Mouse (Mus musculus): Measurements from ENCODE around the gene 1700017D01Rik. TPM values are rescaled to one million over a fixed set of nuclear protein-coding genes. Genes with fewer than 3 reads are reported as not detected.
A peak's percentile ranks its signal among the peaks of the same experiment; 100 is the strongest.
"Not testable (repeated sequence)": the region's sequence is repeated elsewhere in the genome, so short reads cannot be mapped to it uniquely, and the experiment has no call there.

Gene 1700017D01Rik
- total and polyA plus RNA-seq, 2 experiments from 2014 or later = not detected

DNA sequence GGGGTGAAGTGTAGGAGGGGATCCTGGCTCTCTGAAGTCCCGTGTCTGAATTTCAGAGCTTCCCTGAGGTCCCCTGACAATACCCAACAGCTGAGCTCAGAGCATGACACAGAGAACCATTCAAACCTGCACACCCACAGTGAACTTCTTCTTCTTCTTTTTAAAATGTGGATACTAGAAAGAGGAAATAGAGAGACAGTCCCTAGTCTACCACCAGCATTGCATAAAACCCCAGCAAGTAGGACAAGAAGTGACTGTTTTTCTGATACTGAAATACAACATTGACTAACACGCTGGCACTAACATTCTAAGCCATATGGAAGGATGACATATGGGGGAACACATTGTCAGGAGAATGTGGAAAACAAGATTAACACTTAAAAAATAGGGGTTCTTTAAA lies 11.3 kb downstream of the 1700017D01Rik start:
- no peak overlapping the region for H3K4me3 ChIP-seq (ENCODE audit: low read length)
- TF ChIP-seq CTCF (IDR thresholded peaks at IDR 0.05; ENCODE audit: low read depth) = no peak
- no peak overlapping the region for H3K9ac ChIP-seq (replicated peaks; ENCODE audit: low read length)
- DNase-seq (ENCODE audit: low spot score) (no peak), ATAC-seq (no peak)
- H3K36me3 ChIP-seq (ENCODE audit: insufficient read depth, low read length) = no peaks in the 10 kb centered on the region
- H3K4me1 ChIP-seq (ENCODE audit: insufficient read depth, low read length) = no peaks in the 10 kb centered on the region
- 85% methylated on average over 2 of the region's 2 CpGs for WGBS
- no peaks in the 10 kb centered on the region for H3K9me3 ChIP-seq (ENCODE audit: low read length)
- no peak overlapping the region for H3K4me2 ChIP-seq (ENCODE audit: low read depth, low read length)
- no peak overlapping the region for H3K27ac ChIP-seq
- H3K27me3 ChIP-seq (ENCODE audit: insufficient read depth, low read length) = no peaks in the 10 kb centered on the region

DNA sequence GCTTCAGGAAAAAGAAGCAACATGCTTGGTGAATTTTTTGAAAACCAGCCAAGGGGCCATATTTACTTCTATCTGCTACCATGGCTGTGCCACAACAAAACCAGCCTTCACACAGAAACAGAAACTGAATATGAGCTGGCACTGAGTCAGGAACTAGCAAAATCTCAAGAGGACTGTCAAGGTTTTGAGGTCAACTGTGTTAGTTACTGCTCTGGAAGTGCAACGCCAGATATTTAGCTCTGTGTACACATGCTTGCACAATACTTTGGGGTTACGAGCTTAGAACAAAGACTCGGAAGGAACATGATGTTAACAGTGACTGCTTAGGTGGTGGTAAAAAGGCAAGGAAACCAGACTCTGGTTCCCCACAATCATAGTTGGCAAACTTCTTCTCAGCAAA lies 22.9 kb downstream of the 1700017D01Rik start:
- WGBS = 91% methylated on average over 3 of the region's 3 CpGs
- H3K36me3 ChIP-seq (ENCODE audit: insufficient read depth, low read length) = no peaks in the 10 kb centered on the region
- no peak for TF ChIP-seq CTCF (IDR thresholded peaks at IDR 0.05; ENCODE audit: low read depth)
- no peak overlapping the region for H3K4me3 ChIP-seq (ENCODE audit: low read length)
- no peak overlapping the region for H3K27ac ChIP-seq
- H3K27me3 ChIP-seq (ENCODE audit: insufficient read depth, low read length) = no peaks in the 10 kb centered on the region
- no peak overlapping the region for H3K9ac ChIP-seq (replicated peaks; ENCODE audit: low read length)
- no peak for ATAC-seq
- no peak overlapping the region for H3K4me2 ChIP-seq (ENCODE audit: low read depth, low read length)
- H3K9me3 ChIP-seq (ENCODE audit: low read length) = no peaks in the 10 kb centered on the region
- no peak for DNase-seq (ENCODE audit: low spot score)
- no peaks in the 10 kb centered on the region for H3K4me1 ChIP-seq (ENCODE audit: insufficient read depth, low read length)

DNA sequence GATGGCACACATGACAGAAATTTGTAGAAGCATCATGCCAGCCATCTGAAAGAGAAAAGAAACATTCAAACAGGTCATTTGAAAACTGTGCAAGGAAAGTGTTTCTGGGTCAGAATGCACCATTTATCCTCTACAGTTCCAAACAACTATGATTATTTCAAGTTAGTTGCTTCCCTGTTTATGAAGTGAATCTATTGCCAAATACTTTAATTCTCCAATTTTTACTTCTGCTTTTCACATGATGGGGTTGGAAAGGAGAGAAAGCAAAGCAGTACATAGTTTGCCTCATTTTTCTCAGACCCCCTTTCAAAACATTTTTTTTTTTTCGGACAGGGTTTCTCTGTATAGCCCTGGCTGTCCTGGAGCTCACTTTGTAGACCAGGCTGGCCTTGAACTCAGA lies 28.8 kb downstream of the 1700017D01Rik start:
- H3K27ac ChIP-seq = no peak overlapping the region
- no peaks in the 10 kb centered on the region for H3K9me3 ChIP-seq (ENCODE audit: low read length)
- TF ChIP-seq CTCF (IDR thresholded peaks at IDR 0.05; ENCODE audit: low read depth) = no peak
- H3K9ac ChIP-seq (replicated peaks; ENCODE audit: low read length) = no peak overlapping the region
- H3K27me3 ChIP-seq (ENCODE audit: insufficient read depth, low read length) = no peaks in the 10 kb centered on the region
- no peaks in the 10 kb centered on the region for H3K36me3 ChIP-seq (ENCODE audit: insufficient read depth, low read length)
- H3K4me1 ChIP-seq (ENCODE audit: insufficient read depth, low read length) = no peaks in the 10 kb centered on the region
- WGBS = 77% methylated on average over 1 of the region's 1 CpGs
- H3K4me2 ChIP-seq (ENCODE audit: low read depth, low read length) = no peak overlapping the region
- DNase-seq (ENCODE audit: low spot score) (no peak), ATAC-seq (no peak)
- no peak overlapping the region for H3K4me3 ChIP-seq (ENCODE audit: low read length)

DNA sequence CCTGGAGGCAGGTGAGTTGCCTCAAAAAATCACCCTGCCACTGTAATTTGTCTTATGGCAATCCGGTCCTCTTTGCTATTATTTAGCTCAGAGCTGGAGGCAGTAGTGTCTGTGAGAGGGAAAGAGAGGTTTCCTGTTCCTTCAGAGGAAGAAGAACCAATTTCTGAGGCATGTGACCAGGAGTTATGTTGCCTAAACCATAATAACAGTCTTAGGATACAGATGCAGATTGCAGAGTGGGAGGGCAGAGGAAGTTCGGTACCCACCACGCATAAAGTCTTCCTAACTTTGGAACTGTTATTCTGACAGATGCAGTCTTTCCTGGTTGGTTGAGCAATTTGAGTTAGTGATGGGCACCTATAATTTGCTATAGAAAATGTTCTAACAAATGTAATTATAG lies 32.3 kb downstream of the 1700017D01Rik start:
- no peak overlapping the region for H3K9ac ChIP-seq (replicated peaks; ENCODE audit: low read length)

DNA sequence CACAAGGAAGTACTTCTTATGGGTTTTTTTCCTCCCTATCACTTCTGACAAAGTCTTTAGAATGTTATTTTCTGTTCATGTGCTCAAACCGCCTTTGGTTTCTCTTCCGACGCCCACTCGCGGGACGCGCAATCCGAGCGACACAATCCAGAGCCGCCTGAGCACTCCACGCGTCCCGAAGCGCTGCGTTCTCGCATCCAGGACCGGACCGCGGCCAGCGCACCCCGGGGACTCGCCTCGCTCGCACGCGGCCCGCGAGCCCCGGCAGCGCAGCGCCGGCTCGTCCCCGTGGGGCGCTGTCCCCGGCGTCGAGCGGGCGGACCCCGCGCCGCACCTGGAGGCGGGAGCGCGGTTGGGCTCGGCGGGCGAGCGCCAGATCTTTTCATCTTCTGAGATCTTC lies 38.5 kb downstream of the 1700017D01Rik start:
- peak; percentile 2 for DNase-seq (ENCODE audit: low spot score)

More for the DNA sequence above, 32.3 kb downstream of the 1700017D01Rik start:
- H3K36me3 ChIP-seq (ENCODE audit: insufficient read depth, low read length) = no peaks in the 10 kb centered on the region
- H3K27ac ChIP-seq = no peak overlapping the region
- H3K4me3 ChIP-seq (ENCODE audit: low read length) = no peak overlapping the region
- no peak for TF ChIP-seq CTCF (IDR thresholded peaks at IDR 0.05; ENCODE audit: low read depth)
- H3K4me1 ChIP-seq (ENCODE audit: insufficient read depth, low read length) = no peaks in the 10 kb centered on the region
- DNase-seq (ENCODE audit: low spot score) (no peak), ATAC-seq (no peak)
- H3K4me2 ChIP-seq (ENCODE audit: low read depth, low read length) = no peak overlapping the region
- 84% methylated on average over 3 of the region's 3 CpGs for WGBS
- no peaks in the 10 kb centered on the region for H3K27me3 ChIP-seq (ENCODE audit: insufficient read depth, low read length)
- H3K9me3 ChIP-seq (ENCODE audit: low read length) = no peaks in the 10 kb centered on the region

DNA sequence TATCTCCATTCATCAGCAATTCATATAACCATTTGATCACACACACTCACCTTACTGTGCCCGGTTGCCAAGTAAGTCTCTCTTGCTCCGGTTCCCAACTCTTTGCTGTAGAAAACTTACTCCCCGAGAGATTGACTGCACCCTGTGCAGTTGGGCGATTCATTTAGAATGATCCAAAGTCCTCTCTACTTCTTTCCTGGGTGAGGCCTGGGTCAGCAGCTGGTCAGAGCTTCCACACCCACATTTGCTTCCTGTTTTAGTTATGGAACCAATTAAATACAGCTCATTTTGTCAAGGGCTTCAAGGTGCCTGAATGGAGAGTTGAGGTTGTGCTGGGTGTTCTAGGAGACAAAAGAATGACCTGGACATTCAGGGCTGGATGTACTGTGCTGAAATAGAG lies 49.7 kb downstream of the 1700017D01Rik start, which contains the start of gene Ms4a8a:
Gene Ms4a8a (minus strand): TSS at position 169 of the 400 bp plus-strand sequence.
- 93% methylated on average over 4 of the region's 4 CpGs for WGBS
- H3K4me2 ChIP-seq (ENCODE audit: low read depth, low read length) = no peak within 1 kb of the TSS
- no peak for DNase-seq (ENCODE audit: low spot score)
- no peaks in the 10 kb centered on the region for H3K4me1 ChIP-seq (ENCODE audit: insufficient read depth, low read length)
- no peak for TF ChIP-seq CTCF (IDR thresholded peaks at IDR 0.05; ENCODE audit: low read depth)
- H3K27ac ChIP-seq = no peak within 1 kb of the TSS
- ATAC-seq = no peak
- no peaks in the 10 kb centered on the region for H3K36me3 ChIP-seq (ENCODE audit: insufficient read depth, low read length)
- H3K27me3 ChIP-seq (ENCODE audit: insufficient read depth, low read length) = no peaks in the 10 kb centered on the region
- no peak within 1 kb of the TSS for H3K9ac ChIP-seq (replicated peaks; ENCODE audit: low read length)
- no peak within 1 kb of the TSS for H3K4me3 ChIP-seq (ENCODE audit: low read length)
- no peaks in the 10 kb centered on the region for H3K9me3 ChIP-seq (ENCODE audit: low read length)

More for the DNA sequence above, 38.5 kb downstream of the 1700017D01Rik start:
- H3K27me3 ChIP-seq (ENCODE audit: insufficient read depth, low read length); H3K4me1 ChIP-seq (ENCODE audit: insufficient read depth, low read length); H3K9ac ChIP-seq (replicated peaks; ENCODE audit: low read length); ATAC-seq; H3K36me3 ChIP-seq (ENCODE audit: insufficient read depth, low read length); H3K27ac ChIP-seq; H3K9me3 ChIP-seq (ENCODE audit: low read length): not testable (repeated sequence)
- 4% methylated on average over 50 of the region's 50 CpGs for WGBS
- Histone ChIP-seq H3K4me3 (ENCODE audit: low read length) (peak overlapping the region; percentile 37), H3K4me2 (ENCODE audit: low read depth, low read length) (peak overlapping the region; percentile 54)

DNA sequence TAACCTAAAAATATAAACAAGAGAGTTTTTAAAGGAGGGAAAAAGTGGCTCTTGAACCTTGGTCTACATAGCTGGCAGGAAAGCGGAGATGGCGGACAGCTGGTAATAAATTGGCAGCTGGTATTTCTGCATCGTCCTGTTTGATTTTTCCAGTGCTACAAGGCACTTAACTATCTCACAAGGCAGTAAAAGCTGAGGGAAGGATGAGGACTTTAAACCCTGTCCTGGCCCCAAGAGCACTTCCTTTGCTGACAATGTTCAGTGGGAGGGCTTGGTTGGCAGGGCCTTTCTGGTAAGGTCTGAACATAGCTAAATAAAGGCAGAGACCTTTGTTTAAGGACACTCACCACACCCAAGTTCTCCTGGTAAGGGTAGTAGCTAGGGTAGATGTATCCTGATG lies 60.3 kb downstream of the 1700017D01Rik start:
- Histone ChIP-seq H3K9ac (replicated peaks; ENCODE audit: low read length) (no peak overlapping the region), H3K9me3 (ENCODE audit: low read length) (no peaks in the 10 kb centered on the region), H3K4me3 (ENCODE audit: low read length) (no peak overlapping the region), H3K27ac (no peak overlapping the region), H3K4me2 (ENCODE audit: low read depth, low read length) (no peak overlapping the region), H3K4me1 (ENCODE audit: insufficient read depth, low read length) (no peaks in the 10 kb centered on the region), H3K27me3 (ENCODE audit: insufficient read depth, low read length) (no peaks in the 10 kb centered on the region), H3K36me3 (ENCODE audit: insufficient read depth, low read length) (no peaks in the 10 kb centered on the region)
- no peak for DNase-seq (ENCODE audit: low spot score)
- 91% methylated on average over 3 of the region's 3 CpGs for WGBS
- no peak for TF ChIP-seq CTCF (IDR thresholded peaks at IDR 0.05; ENCODE audit: low read depth)
- no peak for ATAC-seq
